Mouse (Mus musculus) CH12.LX (cell line): ENCODE data around the gene Hba-x.

Experiments used
- CHD2 ChIP-seq: IDR thresholded peaks from 2 replicates; pipeline ENCODE4 v1.6.1; 2011; ENCODE audit warnings: low read length, improper control_type of control experiment
- CTCF ChIP-seq, 2 experiments: IDR thresholded peaks in 1 of 2; conservative IDR thresholded peaks in 1 of 2; 2 replicates each; pipeline ENCODE4 v1.5.1; 2011 to 2012; ENCODE audit warnings: low read depth in 2 of 2, low read length in 2 of 2, improper control_type of control experiment in 1 of 2, inconsistent platforms in 1 of 2, mild to moderate bottlenecking in 1 of 2, moderate library complexity in 1 of 2
- GABPA ChIP-seq: IDR thresholded peaks from 2 replicates; pipeline ENCODE4 v1.6.1; 2012; ENCODE audit warnings: low read depth, low read length, improper control_type of control experiment, inconsistent platforms; ENCODE audit not compliant: insufficient replicate concordance
- HCFC1 ChIP-seq: IDR thresholded peaks from 2 replicates; pipeline ENCODE4 v1.6.1; 2012; ENCODE audit warnings: low read depth, mild to moderate bottlenecking, inconsistent platforms, low read length, improper control_type of control experiment
- POLR2A ChIP-seq: IDR thresholded peaks from 2 replicates; pipeline ENCODE4 v1.6.1; 2011; ENCODE audit warnings: low read depth, mild to moderate bottlenecking, improper control_type of control experiment, low read length
- SMC3 ChIP-seq: IDR thresholded peaks from 2 replicates; pipeline ENCODE4 v1.6.1; 2011; ENCODE audit warnings: low read depth, low read length, improper control_type of control experiment
- TBP ChIP-seq: conservative IDR thresholded peaks from 2 replicates; pipeline ENCODE4 v1.6.1; 2011; ENCODE audit warnings: low read depth, low read length, improper control_type of control experiment
- TCF12 ChIP-seq: IDR thresholded peaks from 2 replicates; pipeline ENCODE4 v1.6.1; 2014; ENCODE audit warnings: low read depth, mild to moderate bottlenecking, inconsistent platforms, low read length, improper control_type of control experiment
- ZNF384 ChIP-seq: IDR thresholded peaks from 2 replicates; pipeline ENCODE4 v1.6.1; 2012; ENCODE audit warnings: low read depth, low read length, improper control_type of control experiment, inconsistent platforms

DNA sequence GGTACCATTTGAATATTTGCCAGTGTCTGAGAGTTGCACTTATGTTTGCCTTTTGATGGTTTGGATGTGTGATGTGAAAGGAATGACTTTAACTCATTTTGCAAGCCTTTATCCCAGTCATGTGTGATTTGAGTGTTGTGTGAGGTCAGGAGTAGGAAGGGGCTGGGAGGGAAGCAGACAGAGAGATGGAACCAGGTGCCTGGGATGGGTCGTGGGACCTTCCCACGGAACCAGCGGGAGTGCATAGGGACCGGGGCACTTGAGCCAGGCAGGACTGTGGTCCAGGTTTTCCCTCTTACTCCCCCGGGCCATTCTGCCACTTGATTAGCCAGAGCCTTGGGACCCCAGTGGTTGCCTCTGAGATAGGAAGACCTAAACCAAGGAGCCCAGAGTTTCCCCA is 8.2 kb upstream of the Hba-x start:
- TF ChIP-seq SMC3 (no peak), POLR2A (no peak), GABPA (no peak), TCF12 (no peak), HCFC1 (no peak), CHD2 (no peak), CTCF (conservative IDR thresholded peaks at IDR 0.05 in 1 of 2, IDR thresholded peaks at IDR 0.05 in 1 of 2; ENCODE audit: low read depth in 2 of 2, low read length in 2 of 2) (no peak), ZNF384 (no peak), TBP (no peak)
